Mouse (Mus musculus) spleen, postnatal 10 days (tissue): ENCODE measurements around the gene Slc35a5.
A peak's percentile ranks its signal among the peaks of the same experiment; 100 is the strongest.

ENCODE experiments used
- DNase-seq, 2 experiments: peaks; one replicate each; pipeline ENCODE4 v3.0.0; 2021 to 2022; ENCODE audit warnings: low spot score in 2 of 2

Slc35a5 gene

GRCm38 (mm10) chr16:45158522-45159388, at the start of gene Slc35a5, which contains the start of gene Atg3:
Gene Slc35a5 (minus strand): TSS chr16:45158706.
Gene Atg3 (plus strand): TSS chr16:45158785.
- peak; percentile 87 to 96 for DNase-seq

- DNase-seq: no peak
Measured at GRCm38 (mm10) chr16:45204859-45205670, 46.6 kb upstream of the Slc35a5 start.

- DNase-seq: no peak
Measured at GRCm38 (mm10) chr16:45204438-45204837, 45.9 kb upstream of the Slc35a5 start.

GRCm38 (mm10) chr16:45201395-45201794, 42.9 kb upstream of the Slc35a5 start:
- no peak for DNase-seq

- DNase-seq: peak; percentile 18 to 62
Measured at GRCm38 (mm10) chr16:45196816-45197215, 38.3 kb upstream of the Slc35a5 start.

- peak; percentile 40 to 81 for DNase-seq
Measured at GRCm38 (mm10) chr16:45192613-45193012, 34.1 kb upstream of the Slc35a5 start.

GRCm38 (mm10) chr16:45181824-45182223, 23.3 kb upstream of the Slc35a5 start:
- no peak for DNase-seq

- DNase-seq: no peak
Measured at GRCm38 (mm10) chr16:45178552-45178951, 20.0 kb upstream of the Slc35a5 start.

GRCm38 (mm10) chr16:45159389-45159716, 847 bp upstream of the Slc35a5 start:
- no peak for DNase-seq

GRCm38 (mm10) chr16:45158136-45158521, 377 bp downstream of the Slc35a5 start:
- DNase-seq: peak; percentile 69 to 71

GRCm38 (mm10) chr16:45154741-45155250, 3.7 kb downstream of the Slc35a5 start:
- no peak for DNase-seq

GRCm38 (mm10) chr16:45148488-45149082, 9.9 kb downstream of the Slc35a5 start:
- no peak for DNase-seq

GRCm38 (mm10) chr16:45145119-45145518, 13.4 kb downstream of the Slc35a5 start:
- no peak for DNase-seq

- DNase-seq: peak in 1 of 2 experiments; percentile 34
Measured at GRCm38 (mm10) chr16:45142565-45142964, 15.9 kb downstream of the Slc35a5 start.

- DNase-seq: no peak
Measured at GRCm38 (mm10) chr16:45141711-45142110, 16.8 kb downstream of the Slc35a5 start.

GRCm38 (mm10) chr16:45127936-45128710, 30.4 kb downstream of the Slc35a5 start:
- no peak for DNase-seq

- no peak for DNase-seq
Measured at GRCm38 (mm10) chr16:45124230-45125203, 34.0 kb downstream of the Slc35a5 start.

- DNase-seq: no peak
Measured at GRCm38 (mm10) chr16:45122571-45122970, 35.9 kb downstream of the Slc35a5 start.

- no peak for DNase-seq
Measured at GRCm38 (mm10) chr16:45120844-45121425, 37.6 kb downstream of the Slc35a5 start.

- no peak for DNase-seq
Measured at GRCm38 (mm10) chr16:45118760-45119159, 39.7 kb downstream of the Slc35a5 start.
